Mouse (Mus musculus): ENCODE data around the gene Srsf10. TPM values are rescaled to one million over a fixed set of nuclear protein-coding genes. Genes with fewer than 3 reads are reported as not detected.

Gene Srsf10
- polyA plus RNA-seq, 1 experiment from 2014 or later: 157 TPM

DNA sequence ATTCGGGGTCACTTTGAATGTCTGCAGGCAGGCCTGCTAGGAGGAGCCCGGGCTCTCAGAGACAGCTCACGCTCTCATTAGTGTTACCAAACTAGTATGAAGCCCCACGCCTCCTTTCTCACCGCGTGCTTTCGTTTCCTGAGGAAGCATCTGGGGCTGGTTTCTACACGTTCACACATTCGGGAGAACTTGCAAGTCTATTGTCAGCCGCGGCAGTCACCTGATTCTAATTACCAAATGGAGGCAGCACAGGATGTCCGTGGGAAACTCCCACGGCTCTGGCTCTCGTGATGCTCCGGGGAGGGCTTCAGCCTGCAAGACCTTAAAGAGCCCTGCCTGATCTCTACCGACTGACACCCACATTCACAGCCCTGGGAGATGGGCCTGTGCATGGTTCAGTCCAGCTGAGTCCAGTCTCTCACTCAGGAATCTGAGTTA, 21.1 kb downstream of the Srsf10 start:
- H3K9ac ChIP-seq (replicated peaks): peak overlapping the region; percentile 32; the same call in 1 of the 2 replicates
- peak overlapping the region; percentile 39 for H3K27ac ChIP-seq (replicated peaks)
- WGBS: under 1% methylated on average over 16 of the region's 16 CpGs

DNA sequence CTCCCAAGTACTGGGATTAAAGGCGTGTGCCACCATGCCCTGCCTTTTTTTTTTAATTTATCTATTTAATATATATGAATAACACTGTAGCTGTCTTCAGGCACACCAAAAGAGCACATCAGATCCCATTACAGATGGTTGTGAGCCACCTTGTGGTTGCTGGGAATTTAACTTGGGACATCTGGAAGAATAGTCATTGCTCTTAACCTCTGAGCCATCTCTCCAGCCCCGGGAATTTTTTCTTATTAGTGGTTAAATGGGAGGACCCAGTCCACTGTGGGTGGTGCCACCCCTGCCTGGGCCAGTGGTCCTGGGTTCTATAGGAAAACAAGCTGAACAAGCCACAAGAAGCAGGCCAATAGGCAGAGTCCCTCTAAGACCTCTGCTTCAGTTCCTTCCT, 22.2 kb downstream of the Srsf10 start:
- Histone ChIP-seq H3K36me3 (no peaks in the 10 kb centered on the region), H3K9me3 (replicated peaks) (no peaks in the 10 kb centered on the region), H3K27ac (replicated peaks) (no peak overlapping the region), H3K4me2 (no peak overlapping the region), H3K4me1 (peaks cover 34% of the 10 kb centered on the region), H3K4me3 (replicated peaks) (no peak overlapping the region), H3K9ac (replicated peaks) (no peak overlapping the region), H3K27me3 (replicated peaks) (no peaks in the 10 kb centered on the region)
- WGBS: 62% methylated on average over 2 of the region's 2 CpGs
- no peak for ATAC-seq (ENCODE audit: low FRiP score)

More for the DNA sequence above, 21.1 kb downstream of the Srsf10 start:
- Histone ChIP-seq H3K36me3 (peaks cover 2% of the 10 kb centered on the region; the same call in 1 of the 2 replicates), H3K4me3 (replicated peaks) (peak overlapping the region; percentile 18; the same call in 1 of the 2 replicates), H3K9me3 (replicated peaks) (no peaks in the 10 kb centered on the region), H3K27me3 (replicated peaks) (no peaks in the 10 kb centered on the region), H3K4me1 (peaks cover 45% of the 10 kb centered on the region), H3K4me2 (peak overlapping the region; percentile 55)
- no peak for ATAC-seq (ENCODE audit: low FRiP score)

DNA sequence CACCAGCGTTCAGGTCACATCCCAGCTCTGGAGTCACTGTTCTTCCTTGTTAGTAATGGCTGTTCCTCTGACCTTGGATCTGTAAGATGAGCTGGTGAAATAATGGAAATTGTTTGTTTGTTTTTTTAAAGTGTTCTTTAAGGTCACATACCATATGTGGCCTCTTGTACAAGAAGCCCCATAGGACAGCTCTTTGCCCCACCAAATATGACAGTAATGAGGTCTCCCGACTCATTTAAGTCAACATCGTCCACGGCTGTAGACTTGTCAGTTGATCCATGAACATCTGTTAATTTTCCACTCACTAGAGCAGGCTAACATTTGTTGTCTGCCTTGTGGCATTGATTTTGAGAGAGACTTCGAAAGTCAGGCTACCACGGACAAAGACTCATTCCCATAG, 23.5 kb downstream of the Srsf10 start:
- ATAC-seq (ENCODE audit: low FRiP score): no peak
- 77% methylated on average over 6 of the region's 6 CpGs for WGBS
- no peak overlapping the region for H3K4me2 ChIP-seq
- H3K4me1 ChIP-seq: peaks cover 31% of the 10 kb centered on the region
- no peak overlapping the region for H3K4me3 ChIP-seq (replicated peaks)
- no peaks in the 10 kb centered on the region for H3K27me3 ChIP-seq (replicated peaks)
- no peaks in the 10 kb centered on the region for H3K9me3 ChIP-seq (replicated peaks)
- H3K9ac ChIP-seq (replicated peaks): no peak overlapping the region
- H3K36me3 ChIP-seq: no peaks in the 10 kb centered on the region
- H3K27ac ChIP-seq (replicated peaks): no peak overlapping the region

DNA sequence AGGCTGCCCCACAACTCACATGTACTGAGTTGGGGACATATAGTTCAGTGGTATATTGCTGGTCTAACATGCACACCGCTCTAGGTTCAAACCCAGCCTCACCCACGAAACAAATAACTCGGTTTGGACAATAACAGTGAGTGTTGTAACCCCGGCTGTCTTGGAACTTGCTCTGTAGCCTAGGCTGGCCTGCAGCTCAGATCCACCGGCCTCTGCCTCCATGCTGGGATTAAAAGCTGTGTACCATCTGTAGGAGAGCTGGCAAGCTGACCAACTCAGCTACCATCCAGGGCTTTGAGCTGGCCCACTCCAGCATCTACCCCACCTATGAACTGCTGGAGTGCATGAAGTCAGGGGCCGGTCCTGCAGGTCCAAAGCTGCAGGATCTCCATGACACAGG, 24.5 kb downstream of the Srsf10 start:
- WGBS: 91% methylated on average over 6 of the region's 6 CpGs
- Histone ChIP-seq H3K4me3 (replicated peaks) (no peak overlapping the region), H3K4me1 (peaks cover 21% of the 10 kb centered on the region), H3K4me2 (no peak overlapping the region), H3K27ac (replicated peaks) (no peak overlapping the region), H3K27me3 (replicated peaks) (no peaks in the 10 kb centered on the region), H3K9me3 (replicated peaks) (no peaks in the 10 kb centered on the region), H3K36me3 (no peaks in the 10 kb centered on the region), H3K9ac (replicated peaks) (no peak overlapping the region)
- ATAC-seq (ENCODE audit: low FRiP score): no peak

DNA sequence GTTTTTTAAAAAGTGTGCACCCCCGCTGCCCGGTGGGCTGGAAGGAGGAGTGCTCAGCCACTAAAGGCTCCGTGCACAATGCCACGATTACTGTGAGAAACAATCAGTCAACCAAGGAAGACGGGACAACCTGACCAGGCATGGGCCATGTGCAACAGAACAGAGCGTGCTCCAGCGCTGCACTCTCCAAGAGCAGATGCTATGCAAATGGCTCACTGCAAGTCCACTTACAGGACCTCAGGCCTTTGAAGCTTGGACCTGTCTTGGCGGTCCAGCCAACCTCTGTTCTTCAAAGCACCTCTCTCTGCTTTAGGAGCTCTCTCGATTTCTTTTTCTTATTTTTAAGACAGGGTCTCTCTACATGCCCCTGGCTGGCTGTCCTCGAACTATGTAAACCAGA, 25.0 kb downstream of the Srsf10 start:
- no peak for ATAC-seq (ENCODE audit: low FRiP score)
- Histone ChIP-seq H3K9me3 (replicated peaks) (no peaks in the 10 kb centered on the region), H3K27me3 (replicated peaks) (no peaks in the 10 kb centered on the region), H3K4me1 (peaks cover 16% of the 10 kb centered on the region), H3K36me3 (no peaks in the 10 kb centered on the region), H3K27ac (replicated peaks) (no peak overlapping the region), H3K4me2 (no peak overlapping the region), H3K9ac (replicated peaks) (no peak overlapping the region), H3K4me3 (replicated peaks) (no peak overlapping the region)
- 84% methylated on average over 10 of the region's 10 CpGs for WGBS

DNA sequence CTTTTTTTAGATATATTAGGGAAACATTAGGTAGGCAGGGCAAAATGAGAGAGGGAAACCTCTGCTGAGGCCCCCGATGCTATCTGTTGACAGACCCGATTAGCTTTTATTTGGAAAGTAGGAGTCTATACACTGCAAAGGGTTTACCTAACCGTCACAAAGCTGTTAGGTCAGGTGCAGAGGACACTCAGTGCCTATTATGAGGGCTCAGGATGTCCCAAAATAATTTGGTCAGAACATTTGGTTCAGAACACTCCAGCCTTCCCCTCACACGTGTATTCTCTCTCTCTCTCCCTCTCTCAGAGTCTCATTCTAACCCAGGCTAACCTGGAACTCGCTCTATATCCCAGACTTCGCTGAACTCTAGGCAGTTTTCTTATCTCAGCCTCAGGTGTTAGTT, 26.5 kb downstream of the Srsf10 start:
- Histone ChIP-seq H3K27ac (replicated peaks) (no peak overlapping the region), H3K36me3 (no peaks in the 10 kb centered on the region), H3K4me2 (no peak overlapping the region), H3K9me3 (replicated peaks) (no peaks in the 10 kb centered on the region), H3K9ac (replicated peaks) (no peak overlapping the region), H3K4me3 (replicated peaks) (no peak overlapping the region), H3K4me1 (peaks cover 1% of the 10 kb centered on the region), H3K27me3 (replicated peaks) (no peaks in the 10 kb centered on the region)
- no peak for ATAC-seq (ENCODE audit: low FRiP score)
- 82% methylated on average over 6 of the region's 6 CpGs for WGBS

DNA sequence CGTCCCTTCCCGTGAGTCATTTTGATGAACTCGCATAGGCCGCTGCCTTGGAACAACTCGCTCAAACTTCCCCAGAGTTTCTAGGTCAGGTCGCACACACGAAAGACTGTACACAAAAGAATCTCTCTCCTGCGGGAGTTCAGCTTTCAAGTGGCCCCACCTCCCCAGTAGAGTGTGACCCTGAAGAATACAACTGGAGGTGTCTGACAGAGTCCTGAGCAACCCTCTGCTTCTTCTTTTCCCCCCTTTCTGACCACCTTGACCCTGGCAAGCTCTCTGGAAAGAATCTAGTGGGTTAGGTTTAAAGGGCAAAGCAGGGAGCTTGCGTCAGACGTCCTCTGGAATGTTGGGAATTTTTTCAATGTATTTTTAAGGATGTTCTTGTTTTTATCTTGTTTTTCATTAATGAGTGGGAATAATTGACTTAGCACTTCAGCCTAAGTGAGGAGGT, 27.9 kb downstream of the Srsf10 start:
- Histone ChIP-seq H3K4me2 (no peak overlapping the region), H3K4me1 (no peaks in the 10 kb centered on the region), H3K9me3 (replicated peaks) (no peaks in the 10 kb centered on the region), H3K4me3 (replicated peaks) (no peak overlapping the region), H3K27ac (replicated peaks) (no peak overlapping the region), H3K27me3 (replicated peaks) (no peaks in the 10 kb centered on the region), H3K9ac (replicated peaks) (no peak overlapping the region), H3K36me3 (no peaks in the 10 kb centered on the region)
- 57% methylated on average over 10 of the region's 10 CpGs for WGBS
- ATAC-seq (ENCODE audit: low FRiP score): no peak

DNA sequence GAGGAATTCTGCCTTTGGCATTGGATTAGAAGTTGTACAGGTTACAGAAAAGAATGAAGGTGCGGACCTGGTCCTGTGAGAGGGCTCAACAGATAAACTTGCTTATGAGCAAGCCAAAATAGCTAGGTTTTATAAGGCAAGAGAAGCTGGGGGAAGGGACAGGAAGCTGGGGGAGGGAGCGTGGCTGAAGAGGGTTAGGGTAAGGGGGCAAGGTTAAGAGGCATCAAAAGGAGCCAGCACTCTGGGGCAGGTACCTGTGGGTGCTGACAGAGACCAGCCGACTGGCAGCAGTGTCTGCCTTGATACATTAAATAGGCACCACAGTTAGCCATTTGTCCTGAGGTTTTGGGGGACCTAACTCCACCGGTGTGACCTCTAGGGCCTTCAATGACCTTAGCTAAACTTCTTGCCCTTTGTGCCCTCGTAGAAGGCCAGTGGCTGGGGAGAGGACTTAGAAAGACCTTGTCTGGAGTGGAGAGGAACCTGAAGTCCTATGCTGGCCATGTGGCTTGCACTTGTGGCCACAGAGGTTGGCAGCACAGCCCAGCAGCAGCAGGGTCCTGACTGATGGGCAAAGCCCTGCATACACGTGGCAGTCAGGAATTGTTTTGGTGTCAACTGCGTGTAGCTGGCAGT, 28.5 kb downstream of the Srsf10 start:
- Histone ChIP-seq H3K27ac (replicated peaks) (no peak overlapping the region), H3K4me1 (no peaks in the 10 kb centered on the region), H3K9ac (replicated peaks) (no peak overlapping the region), H3K4me3 (replicated peaks) (no peak overlapping the region), H3K9me3 (replicated peaks) (no peaks in the 10 kb centered on the region), H3K27me3 (replicated peaks) (no peaks in the 10 kb centered on the region), H3K4me2 (no peak overlapping the region), H3K36me3 (no peaks in the 10 kb centered on the region)
- 74% methylated on average over 7 of the region's 7 CpGs for WGBS
- ATAC-seq (ENCODE audit: low FRiP score): no peak

DNA sequence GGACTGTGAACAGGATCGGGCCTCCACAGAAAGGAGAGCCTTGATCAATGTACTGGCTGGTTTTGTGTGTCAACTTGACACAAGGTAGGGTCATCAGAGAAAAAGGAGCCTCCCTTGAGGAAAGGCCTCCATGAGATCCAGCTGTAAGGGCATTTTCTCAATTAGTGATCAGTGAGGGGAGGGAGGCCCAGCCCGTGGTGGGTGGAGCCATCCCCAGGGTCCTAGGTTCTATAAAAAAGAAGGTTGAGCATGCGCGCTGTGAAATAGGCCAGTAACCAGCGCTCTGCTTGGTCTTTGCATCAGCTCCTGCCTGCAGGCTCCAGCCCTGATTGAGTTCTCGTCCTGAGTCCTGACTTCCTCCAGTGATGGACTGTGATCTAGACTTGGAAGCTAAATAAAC, 29.0 kb downstream of the Srsf10 start:
- no peaks in the 10 kb centered on the region for H3K36me3 ChIP-seq
- H3K4me1 ChIP-seq: no peaks in the 10 kb centered on the region
- ATAC-seq (ENCODE audit: low FRiP score): no peak
- no peaks in the 10 kb centered on the region for H3K27me3 ChIP-seq (replicated peaks)
- H3K9ac ChIP-seq (replicated peaks): no peak overlapping the region
- no peak overlapping the region for H3K4me2 ChIP-seq
- H3K4me3 ChIP-seq (replicated peaks): no peak overlapping the region
- WGBS: 40% methylated on average over 6 of the region's 6 CpGs
- H3K9me3 ChIP-seq (replicated peaks): no peaks in the 10 kb centered on the region
- H3K27ac ChIP-seq (replicated peaks): no peak overlapping the region

DNA sequence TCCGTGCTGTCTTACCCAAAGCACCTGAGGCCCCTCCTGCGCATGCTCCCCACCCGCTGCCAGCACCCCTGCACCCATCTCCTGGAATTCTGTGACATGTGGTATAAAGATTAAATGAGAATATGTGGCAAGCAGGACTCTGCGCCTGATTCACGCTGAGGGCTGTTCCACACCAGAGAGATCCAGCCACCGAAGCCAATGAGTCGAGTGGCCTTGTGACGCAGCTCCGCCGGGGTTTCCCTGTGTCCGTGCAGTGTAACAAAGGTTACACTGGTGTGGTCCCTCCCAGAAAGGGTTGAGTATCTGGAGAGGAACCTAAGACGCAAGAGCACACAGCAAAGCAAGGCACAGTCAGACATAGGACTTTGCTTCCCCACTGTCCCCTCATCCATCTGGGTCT, 30.1 kb downstream of the Srsf10 start:
- 92% methylated on average over 12 of the region's 12 CpGs for WGBS
- no peaks in the 10 kb centered on the region for H3K9me3 ChIP-seq (replicated peaks)
- no peak for ATAC-seq (ENCODE audit: low FRiP score)
- no peaks in the 10 kb centered on the region for H3K36me3 ChIP-seq
- H3K27me3 ChIP-seq (replicated peaks): no peaks in the 10 kb centered on the region
- H3K4me2 ChIP-seq: no peak overlapping the region
- no peak overlapping the region for H3K9ac ChIP-seq (replicated peaks)
- H3K4me1 ChIP-seq: no peaks in the 10 kb centered on the region
- H3K4me3 ChIP-seq (replicated peaks): no peak overlapping the region
- H3K27ac ChIP-seq (replicated peaks): no peak overlapping the region

DNA sequence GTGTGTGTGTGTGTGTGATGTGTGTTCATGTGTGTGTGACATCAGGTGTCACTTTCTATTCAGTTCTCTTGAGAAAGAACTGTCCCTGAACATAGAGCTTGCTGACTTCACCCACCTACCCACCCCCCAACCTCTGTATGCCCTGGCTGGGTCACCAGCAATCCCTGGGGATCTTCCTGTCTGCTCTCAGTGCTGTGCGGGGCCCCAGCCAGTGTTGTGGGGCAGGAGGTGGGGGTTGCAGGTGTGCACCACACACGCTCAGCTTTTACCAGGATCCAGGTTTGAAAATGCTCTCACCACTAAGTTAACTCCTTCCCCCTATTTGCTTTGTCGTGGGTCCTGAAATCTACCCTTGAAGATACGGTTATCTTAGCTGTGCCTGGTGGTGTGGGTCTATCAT, 30.6 kb downstream of the Srsf10 start:
- H3K9me3 ChIP-seq (replicated peaks): no peaks in the 10 kb centered on the region
- H3K9ac ChIP-seq (replicated peaks): no peak overlapping the region
- H3K4me1 ChIP-seq: no peaks in the 10 kb centered on the region
- 94% methylated on average over 4 of the region's 4 CpGs for WGBS
- H3K27ac ChIP-seq (replicated peaks): no peak overlapping the region
- ATAC-seq (ENCODE audit: low FRiP score): no peak
- H3K27me3 ChIP-seq (replicated peaks): no peaks in the 10 kb centered on the region
- no peaks in the 10 kb centered on the region for H3K36me3 ChIP-seq
- H3K4me3 ChIP-seq (replicated peaks): no peak overlapping the region
- H3K4me2 ChIP-seq: no peak overlapping the region

DNA sequence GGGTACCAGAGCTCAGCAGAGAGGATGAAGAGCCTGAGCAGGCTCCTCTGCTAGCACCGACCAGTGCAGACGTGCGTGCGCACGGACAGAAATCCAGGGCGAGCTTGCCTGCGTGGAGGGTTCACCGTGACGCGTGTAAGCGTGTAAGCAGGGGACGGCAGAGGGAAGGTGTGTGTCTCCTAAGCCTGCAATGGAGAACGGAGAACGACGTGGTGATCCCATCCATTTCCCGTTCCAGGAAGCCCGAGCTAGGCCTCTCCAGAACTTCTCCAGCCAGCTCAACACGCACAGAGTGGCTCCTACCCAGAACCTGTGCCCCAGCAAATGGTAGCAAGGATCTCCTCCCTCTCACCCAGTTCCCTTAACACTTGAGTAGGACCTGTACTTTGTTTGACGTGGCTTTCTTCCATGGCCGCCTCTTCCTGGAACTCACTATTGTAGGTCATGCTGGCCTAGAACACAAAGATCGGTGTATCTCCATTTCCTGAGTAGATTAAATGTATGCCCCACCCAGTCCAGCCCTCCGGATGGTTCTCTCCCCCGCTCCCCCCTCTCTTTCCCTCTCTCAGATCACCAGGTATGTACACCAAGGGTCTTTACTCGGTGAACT, 33.0 kb downstream of the Srsf10 start:
- no peak overlapping the region for H3K4me2 ChIP-seq
- H3K9ac ChIP-seq (replicated peaks): no peak overlapping the region
- no peak overlapping the region for H3K4me3 ChIP-seq (replicated peaks)
- no peak for ATAC-seq (ENCODE audit: low FRiP score)
- H3K4me1 ChIP-seq: no peaks in the 10 kb centered on the region
- no peak overlapping the region for H3K27ac ChIP-seq (replicated peaks)
- no peaks in the 10 kb centered on the region for H3K36me3 ChIP-seq
- 94% methylated on average over 24 of the region's 24 CpGs for WGBS
- no peaks in the 10 kb centered on the region for H3K9me3 ChIP-seq (replicated peaks)
- H3K27me3 ChIP-seq (replicated peaks): no peaks in the 10 kb centered on the region

All from neural tube, embryonic 15.5 days (tissue).